Mouse (Mus musculus): ENCODE measurements around the gene Tnks2. TPM values are rescaled to one million over a fixed set of nuclear protein-coding genes. Genes with fewer than 3 reads are reported as not detected.

The Tnks2 gene
- polyA plus RNA-seq, 1 experiment from 2014 or later: 20.6 TPM

DNA sequence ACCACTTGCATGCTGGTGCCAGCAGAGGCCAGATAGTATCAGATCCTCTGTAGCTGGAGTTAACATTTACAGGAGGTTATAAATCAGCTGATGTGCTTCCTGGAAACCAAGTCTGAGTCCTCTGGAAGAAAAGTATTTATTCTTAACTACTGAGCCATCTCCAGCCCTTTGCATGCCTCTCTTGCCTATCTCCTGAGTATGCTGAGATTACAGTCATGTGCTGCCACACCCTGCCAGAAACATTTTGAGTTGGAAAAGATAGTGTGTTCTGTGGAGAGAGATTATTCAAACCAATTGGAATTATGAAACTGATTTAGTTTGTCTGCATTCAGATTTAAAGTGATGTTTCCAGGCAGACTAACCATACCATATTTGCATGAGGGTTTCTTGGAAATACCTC lies 43.3 kb downstream of the Tnks2 start:
- Histone ChIP-seq H3K27ac (ENCODE audit: low read length) (no peak overlapping the region), H3K4me1 (ENCODE audit: control insufficient read depth, insufficient read depth, low read length) (no peaks in the 10 kb centered on the region), H3K27me3 (ENCODE audit: control insufficient read depth, insufficient read depth, low read length) (no peaks in the 10 kb centered on the region), H3K9me3 (replicated peaks; ENCODE audit: control insufficient read depth, low read length) (no peaks in the 10 kb centered on the region), H3K36me3 (ENCODE audit: control insufficient read depth, insufficient read depth, low read length) (peaks cover 17% of the 10 kb centered on the region), H3K4me3 (replicated peaks; ENCODE audit: low read length) (no peak overlapping the region), H3K9ac (ENCODE audit: low read length) (no peak overlapping the region), H3K4me2 (ENCODE audit: low read depth, low read length) (no peak overlapping the region)
- no peak for ATAC-seq (ENCODE audit: insufficient read depth, low FRiP score)

DNA sequence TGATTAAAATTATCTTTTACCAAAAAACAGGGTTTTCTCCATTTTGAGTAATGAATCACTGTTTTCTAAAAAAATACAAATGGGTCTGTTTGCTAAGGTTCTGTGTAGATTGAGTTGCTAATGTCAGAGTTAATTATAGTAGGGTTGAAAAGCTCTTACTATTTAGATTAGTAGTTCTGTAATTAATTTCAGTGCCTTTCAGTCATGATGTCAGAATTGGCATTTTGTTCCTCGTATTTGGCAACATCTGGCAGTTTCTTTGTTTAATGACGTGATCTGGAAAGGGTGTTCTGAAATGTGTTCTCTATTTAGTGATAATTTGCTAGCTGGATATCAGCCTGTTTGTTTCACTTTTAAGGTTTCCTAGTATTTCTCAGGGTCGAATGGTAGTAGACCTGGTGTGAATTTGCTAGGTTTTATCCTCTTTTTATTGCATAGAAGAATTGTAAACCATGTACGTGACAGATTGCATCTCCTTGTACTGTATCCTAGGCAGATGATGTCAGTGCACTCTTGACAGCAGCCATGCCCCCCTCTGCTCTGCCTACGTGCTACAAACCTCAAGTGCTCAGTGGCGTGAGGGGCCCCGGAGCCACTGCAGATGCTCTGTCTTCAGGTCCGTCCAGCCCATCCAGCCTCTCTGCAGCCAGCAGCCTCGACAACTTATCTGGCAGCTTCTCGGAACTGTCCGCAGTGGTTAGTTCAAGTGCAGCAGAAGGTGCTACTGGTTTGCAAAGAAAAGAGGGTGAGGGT lies 44.9 kb downstream of the Tnks2 start:
- H3K9ac ChIP-seq (ENCODE audit: low read length): no peak overlapping the region
- H3K4me1 ChIP-seq (ENCODE audit: control insufficient read depth, insufficient read depth, low read length): no peaks in the 10 kb centered on the region
- peaks cover 23% of the 10 kb centered on the region for H3K36me3 ChIP-seq (ENCODE audit: control insufficient read depth, insufficient read depth, low read length)
- H3K9me3 ChIP-seq (replicated peaks; ENCODE audit: control insufficient read depth, low read length): no peaks in the 10 kb centered on the region
- H3K4me3 ChIP-seq (replicated peaks; ENCODE audit: low read length): no peak overlapping the region
- no peaks in the 10 kb centered on the region for H3K27me3 ChIP-seq (ENCODE audit: control insufficient read depth, insufficient read depth, low read length)
- no peak for ATAC-seq (ENCODE audit: insufficient read depth, low FRiP score)
- no peak overlapping the region for H3K27ac ChIP-seq (ENCODE audit: low read length)
- 82% methylated on average over 11 of the region's 11 CpGs for WGBS
- no peak overlapping the region for H3K4me2 ChIP-seq (ENCODE audit: low read depth, low read length)

DNA sequence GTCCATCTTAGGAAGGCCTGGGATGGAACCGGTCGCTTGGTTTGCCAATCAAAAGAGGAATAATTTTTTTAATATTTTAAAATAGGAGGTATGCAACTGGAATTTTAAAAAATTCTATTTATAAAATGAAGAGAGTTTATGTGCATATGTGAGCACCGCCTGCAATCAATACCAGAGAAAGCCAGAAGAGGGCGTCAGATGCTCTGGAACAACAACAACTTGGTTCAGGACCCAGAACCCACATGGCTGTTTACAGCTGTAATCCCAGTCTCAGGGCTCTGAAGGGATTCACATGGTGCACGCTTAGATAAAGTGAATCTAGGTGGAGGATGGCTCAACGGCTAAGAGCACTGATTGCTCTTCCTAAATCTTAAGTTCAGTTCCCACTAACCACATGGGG lies 49.1 kb downstream of the Tnks2 start:
- H3K27me3 ChIP-seq (ENCODE audit: control insufficient read depth, insufficient read depth, low read length): no peaks in the 10 kb centered on the region
- ATAC-seq (ENCODE audit: insufficient read depth, low FRiP score): no peak
- peaks cover 38% of the 10 kb centered on the region for H3K36me3 ChIP-seq (ENCODE audit: control insufficient read depth, insufficient read depth, low read length)
- no peak overlapping the region for H3K4me3 ChIP-seq (replicated peaks; ENCODE audit: low read length)
- no peaks in the 10 kb centered on the region for H3K9me3 ChIP-seq (replicated peaks; ENCODE audit: control insufficient read depth, low read length)
- H3K27ac ChIP-seq (ENCODE audit: low read length): no peak overlapping the region
- WGBS: 83% methylated on average over 6 of the region's 6 CpGs
- no peak overlapping the region for H3K9ac ChIP-seq (ENCODE audit: low read length)
- H3K4me1 ChIP-seq (ENCODE audit: control insufficient read depth, insufficient read depth, low read length): no peaks in the 10 kb centered on the region
- no peak overlapping the region for H3K4me2 ChIP-seq (ENCODE audit: low read depth, low read length)

DNA sequence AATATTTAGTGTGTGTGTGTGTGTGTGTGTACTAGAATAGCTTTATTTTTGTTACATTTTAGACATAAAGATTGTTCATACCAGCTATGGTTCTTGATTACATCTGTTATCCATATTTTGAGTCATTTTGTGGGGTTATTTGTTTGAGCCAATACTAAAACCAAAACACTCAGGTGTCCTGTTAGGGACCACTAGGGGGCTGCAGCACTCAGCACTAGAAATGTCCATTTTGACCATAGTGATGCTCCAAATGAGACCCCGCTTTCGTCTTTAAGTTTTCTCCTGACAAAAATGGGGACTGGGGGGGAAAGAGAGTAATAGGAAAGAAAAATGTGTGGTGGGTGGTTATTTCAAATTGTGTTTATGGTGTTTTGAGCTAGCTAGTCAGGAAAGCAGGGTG lies 52.3 kb downstream of the Tnks2 start:
- H3K4me1 ChIP-seq (ENCODE audit: control insufficient read depth, insufficient read depth, low read length): no peaks in the 10 kb centered on the region
- no peak overlapping the region for H3K27ac ChIP-seq (ENCODE audit: low read length)
- peaks cover 37% of the 10 kb centered on the region for H3K36me3 ChIP-seq (ENCODE audit: control insufficient read depth, insufficient read depth, low read length)
- no peaks in the 10 kb centered on the region for H3K9me3 ChIP-seq (replicated peaks; ENCODE audit: control insufficient read depth, low read length)
- no peaks in the 10 kb centered on the region for H3K27me3 ChIP-seq (ENCODE audit: control insufficient read depth, insufficient read depth, low read length)
- H3K4me3 ChIP-seq (replicated peaks; ENCODE audit: low read length): no peak overlapping the region
- no peak overlapping the region for H3K9ac ChIP-seq (ENCODE audit: low read length)
- ATAC-seq (ENCODE audit: insufficient read depth, low FRiP score): no peak
- WGBS: 79% methylated on average over 2 of the region's 2 CpGs
- H3K4me2 ChIP-seq (ENCODE audit: low read depth, low read length): no peak overlapping the region

GRCm38 (mm10) chr19:36887706-36888105 lies 53.7 kb downstream of the Tnks2 start:
- 84% methylated on average over 3 of the region's 3 CpGs for WGBS
- H3K27ac ChIP-seq (ENCODE audit: low read length): no peak overlapping the region
- no peaks in the 10 kb centered on the region for H3K27me3 ChIP-seq (ENCODE audit: control insufficient read depth, insufficient read depth, low read length)
- no peak overlapping the region for H3K9ac ChIP-seq (ENCODE audit: low read length)
- H3K4me3 ChIP-seq (replicated peaks; ENCODE audit: low read length): no peak overlapping the region
- H3K4me2 ChIP-seq (ENCODE audit: low read depth, low read length): no peak overlapping the region
- H3K9me3 ChIP-seq (replicated peaks; ENCODE audit: control insufficient read depth, low read length): no peaks in the 10 kb centered on the region
- peaks cover 42% of the 10 kb centered on the region for H3K36me3 ChIP-seq (ENCODE audit: control insufficient read depth, insufficient read depth, low read length)
- ATAC-seq (ENCODE audit: insufficient read depth, low FRiP score): no peak
- no peaks in the 10 kb centered on the region for H3K4me1 ChIP-seq (ENCODE audit: control insufficient read depth, insufficient read depth, low read length)

DNA sequence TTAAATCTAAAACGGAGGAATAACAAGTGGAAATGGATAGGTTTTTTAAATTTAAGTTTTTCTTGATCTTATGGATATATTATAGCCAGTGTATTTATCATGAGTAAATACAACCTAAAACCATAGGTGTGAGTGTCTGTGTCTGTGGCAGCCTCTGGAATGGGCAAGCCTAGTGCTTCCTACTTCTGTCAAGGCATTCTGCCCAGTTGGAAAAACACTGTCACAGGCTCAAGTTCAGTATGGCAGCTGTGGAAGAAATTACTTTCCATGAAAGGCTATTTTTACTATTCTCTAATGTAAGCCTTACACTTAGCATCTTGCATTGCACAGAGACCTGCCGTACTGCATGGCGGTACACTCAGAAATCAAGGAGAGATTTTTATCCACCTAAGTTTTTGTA lies 57.7 kb downstream of the Tnks2 start:
- no peak overlapping the region for H3K9ac ChIP-seq (ENCODE audit: low read length)
- H3K9me3 ChIP-seq (replicated peaks; ENCODE audit: control insufficient read depth, low read length): no peaks in the 10 kb centered on the region
- ATAC-seq (ENCODE audit: insufficient read depth, low FRiP score): no peak
- H3K4me2 ChIP-seq (ENCODE audit: low read depth, low read length): no peak overlapping the region
- H3K27ac ChIP-seq (ENCODE audit: low read length): no peak overlapping the region
- no peaks in the 10 kb centered on the region for H3K4me1 ChIP-seq (ENCODE audit: control insufficient read depth, insufficient read depth, low read length)
- 90% methylated on average over 3 of the region's 3 CpGs for WGBS
- no peaks in the 10 kb centered on the region for H3K27me3 ChIP-seq (ENCODE audit: control insufficient read depth, insufficient read depth, low read length)
- peaks cover 25% of the 10 kb centered on the region for H3K36me3 ChIP-seq (ENCODE audit: control insufficient read depth, insufficient read depth, low read length)
- H3K4me3 ChIP-seq (replicated peaks; ENCODE audit: low read length): no peak overlapping the region

GRCm38 (mm10) chr19:36896791-36897569 lies 62.9 kb downstream of the Tnks2 start:
- ATAC-seq (ENCODE audit: insufficient read depth, low FRiP score): no peak
- no peaks in the 10 kb centered on the region for H3K9me3 ChIP-seq (replicated peaks; ENCODE audit: control insufficient read depth, low read length)
- H3K9ac ChIP-seq (ENCODE audit: low read length): no peak overlapping the region
- no peak overlapping the region for H3K27ac ChIP-seq (ENCODE audit: low read length)
- WGBS: 27% methylated on average over 10 of the region's 10 CpGs
- H3K4me3 ChIP-seq (replicated peaks; ENCODE audit: low read length): no peak overlapping the region
- no peaks in the 10 kb centered on the region for H3K4me1 ChIP-seq (ENCODE audit: control insufficient read depth, insufficient read depth, low read length)
- no peaks in the 10 kb centered on the region for H3K27me3 ChIP-seq (ENCODE audit: control insufficient read depth, insufficient read depth, low read length)
- H3K4me2 ChIP-seq (ENCODE audit: low read depth, low read length): no peak overlapping the region
- H3K36me3 ChIP-seq (ENCODE audit: control insufficient read depth, insufficient read depth, low read length): peaks cover 5% of the 10 kb centered on the region; the same call in 1 of the 2 replicates

- Histone ChIP-seq H3K27me3 (ENCODE audit: control insufficient read depth, insufficient read depth, low read length) (no peaks in the 10 kb centered on the region), H3K9ac (ENCODE audit: low read length) (no peak overlapping the region), H3K9me3 (replicated peaks; ENCODE audit: control insufficient read depth, low read length) (no peaks in the 10 kb centered on the region), H3K4me1 (ENCODE audit: control insufficient read depth, insufficient read depth, low read length) (no peaks in the 10 kb centered on the region), H3K36me3 (ENCODE audit: control insufficient read depth, insufficient read depth, low read length) (peaks cover under 1% of the 10 kb centered on the region; the same call in 1 of the 2 replicates), H3K4me3 (replicated peaks; ENCODE audit: low read length) (no peak overlapping the region), H3K27ac (ENCODE audit: low read length) (no peak overlapping the region), H3K4me2 (ENCODE audit: low read depth, low read length) (no peak overlapping the region)
- WGBS: 48% methylated on average over 9 of the region's 9 CpGs
- no peak for ATAC-seq (ENCODE audit: insufficient read depth, low FRiP score)
Observed at GRCm38 (mm10) chr19:36897778-36898177, 63.7 kb downstream of the Tnks2 start.

DNA sequence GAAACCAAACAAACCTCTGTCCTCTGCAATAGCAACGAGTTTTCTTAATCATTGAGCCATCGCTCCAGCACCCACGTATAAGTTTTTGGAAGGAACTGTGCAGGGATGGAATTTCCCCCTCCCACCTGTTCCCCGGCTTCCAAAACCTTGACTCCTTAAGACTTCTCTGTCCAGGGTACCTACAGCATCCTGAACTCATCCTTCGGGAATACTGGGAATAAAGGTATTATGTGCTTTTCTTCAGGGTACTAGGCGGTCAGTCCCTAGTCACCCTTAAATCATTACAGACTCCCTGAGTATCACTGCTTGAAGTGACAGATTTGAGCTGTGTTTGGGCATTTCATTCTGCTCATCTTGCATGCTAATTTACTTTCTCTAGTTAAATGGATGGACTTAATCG lies 69.3 kb downstream of the Tnks2 start:
- no peak overlapping the region for H3K27ac ChIP-seq (ENCODE audit: low read length)
- no peak overlapping the region; the same call in 1 of the 2 replicates for H3K4me3 ChIP-seq (replicated peaks; ENCODE audit: low read length)
- H3K4me2 ChIP-seq (ENCODE audit: low read depth, low read length): peak overlapping the region; percentile 94; the same call in 1 of the 2 replicates
- H3K9ac ChIP-seq (ENCODE audit: low read length): no peak overlapping the region
- 42% methylated on average over 7 of the region's 7 CpGs for WGBS
- no peaks in the 10 kb centered on the region for H3K27me3 ChIP-seq (ENCODE audit: control insufficient read depth, insufficient read depth, low read length)
- no peaks in the 10 kb centered on the region for H3K9me3 ChIP-seq (replicated peaks; ENCODE audit: control insufficient read depth, low read length)
- no peaks in the 10 kb centered on the region for H3K36me3 ChIP-seq (ENCODE audit: control insufficient read depth, insufficient read depth, low read length)
- ATAC-seq (ENCODE audit: insufficient read depth, low FRiP score): no peak
- H3K4me1 ChIP-seq (ENCODE audit: control insufficient read depth, insufficient read depth, low read length): 0 out of 2 replicates have a peak, but pooled peaks cover 3% of the 10 kb centered on the region

All from stomach, embryonic 16.5 days (tissue).